Mouse (Mus musculus) embryonic facial prominence, embryonic 13.5 days (tissue): ENCODE data around the gene Arap2. TPM values are rescaled to one million over a fixed set of nuclear protein-coding genes. Genes with fewer than 3 reads are reported as not detected.

Source experiments
- ATAC-seq: fragments of 200-750 bp; cut with Nextera tagmentation; 2 replicates; pipeline ENCODE4 v1.8.0; 2017; ENCODE audit warnings: low read depth; ENCODE audit not compliant: insufficient number of reproducible peaks, insufficient read depth, low FRiP score, low TSS enrichment
- H3K27ac ChIP-seq: fragments of 300-500 bp; sonication (generic); 2 replicates; pipeline ENCODE4 v1.5.1; 2015; ENCODE audit warnings: moderate library complexity, mild to moderate bottlenecking, inconsistent platforms
- H3K27me3 ChIP-seq: fragments of 300-500 bp; sonication (generic); 2 replicates; pipeline ENCODE4 v1.6.1; 2015; ENCODE audit warnings: mild to moderate bottlenecking, inconsistent platforms
- H3K36me3 ChIP-seq: fragments of 300-500 bp; sonication (generic); 2 replicates; pipeline ENCODE4 v1.6.1; 2015; ENCODE audit warnings: mild to moderate bottlenecking, inconsistent platforms
- H3K4me1 ChIP-seq: fragments of 300-500 bp; sonication (generic); 2 replicates; pipeline ENCODE4 v1.6.1; 2015; ENCODE audit warnings: inconsistent platforms
- H3K4me2 ChIP-seq: fragments of 300-500 bp; sonication (generic); 2 replicates; pipeline ENCODE4 v1.6.1; 2015; ENCODE audit warnings: moderate library complexity, mild to moderate bottlenecking, inconsistent platforms
- H3K4me3 ChIP-seq: fragments of 300-500 bp; sonication (generic); 2 replicates; pipeline ENCODE4 v1.5.1; 2015; ENCODE audit warnings: mild to moderate bottlenecking, inconsistent platforms
- H3K9ac ChIP-seq: fragments of 300-500 bp; sonication (generic); 2 replicates; pipeline ENCODE4 v1.6.1; 2015; ENCODE audit warnings: mild to moderate bottlenecking, inconsistent platforms
- H3K9me3 ChIP-seq: fragments of 300-500 bp; sonication (generic); 2 replicates; pipeline ENCODE4 v1.6.1; 2016; ENCODE audit warnings: inconsistent platforms
- WGBS: fragments of 180-500 bp; shearing (Covaris S2); methylation state at CpG from one replicate; pipeline ENCODE4 v1.1.7; 2015; ENCODE audit warnings: mixed read lengths; 5-methylcytosine and 5-hydroxymethylcytosine counted together
- polyA plus RNA-seq: library from polyadenylated mRNA; unstranded; fragments of >200 nt; fragmentation: Nextera tagmentation; extraction: Ambion mirVana; gene quantifications from 2 replicates; pipeline ENCODE4 v1.2.1, GENCODE M21; 2015

Arap2 gene
- polyA plus RNA-seq, 1 experiment from 2014 or later = 6.2 TPM

GRCm38 (mm10) chr5:62764161-62764560, 1.8 kb downstream of the Arap2 start:
- ATAC-seq = no peak

DNA sequence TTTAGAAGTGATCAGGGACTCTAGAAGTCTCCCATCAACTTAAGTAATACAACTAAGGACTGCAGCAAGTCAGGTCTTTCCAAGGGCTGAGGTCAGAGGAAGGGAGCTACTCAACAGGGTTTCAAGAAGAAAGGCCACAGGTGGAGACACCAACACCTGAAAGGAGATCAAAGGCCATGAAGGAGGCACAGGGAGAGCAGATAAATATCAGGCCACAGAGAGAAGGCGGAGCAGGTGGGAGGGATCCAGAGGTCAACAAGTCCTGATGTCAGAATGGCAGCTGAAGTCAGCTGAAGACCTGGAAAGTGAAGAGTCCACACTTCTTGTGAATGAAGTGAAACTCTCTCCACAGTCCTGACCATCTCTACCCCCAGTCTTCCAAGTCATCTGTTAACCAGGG, 2.9 kb downstream of the Arap2 start:
- no peak overlapping the region for H3K9ac ChIP-seq
- peaks cover 9% of the 10 kb centered on the region for H3K27me3 ChIP-seq
- no peaks in the 10 kb centered on the region for H3K36me3 ChIP-seq
- no peak overlapping the region for H3K27ac ChIP-seq
- no peaks in the 10 kb centered on the region for H3K9me3 ChIP-seq
- H3K4me3 ChIP-seq = no peak overlapping the region
- 83% methylated on average over 1 of the region's 1 CpGs for WGBS
- no peak overlapping the region for H3K4me2 ChIP-seq
- H3K4me1 ChIP-seq = 0 out of 2 replicates have a peak, but pooled peaks cover 3% of the 10 kb centered on the region
- ATAC-seq = no peak

More at GRCm38 (mm10) chr5:62764161-62764560, 1.8 kb downstream of the Arap2 start:
- 0 out of 2 replicates have a peak, but pooled peaks cover 3% of the 10 kb centered on the region for H3K4me1 ChIP-seq
- WGBS = 67% methylated on average over 5 of the region's 5 CpGs
- H3K4me2 ChIP-seq = no peak overlapping the region
- no peaks in the 10 kb centered on the region for H3K9me3 ChIP-seq
- no peak overlapping the region for H3K4me3 ChIP-seq
- no peaks in the 10 kb centered on the region for H3K36me3 ChIP-seq
- H3K27me3 ChIP-seq = peaks cover 9% of the 10 kb centered on the region
- H3K9ac ChIP-seq = no peak overlapping the region
- no peak overlapping the region for H3K27ac ChIP-seq

DNA sequence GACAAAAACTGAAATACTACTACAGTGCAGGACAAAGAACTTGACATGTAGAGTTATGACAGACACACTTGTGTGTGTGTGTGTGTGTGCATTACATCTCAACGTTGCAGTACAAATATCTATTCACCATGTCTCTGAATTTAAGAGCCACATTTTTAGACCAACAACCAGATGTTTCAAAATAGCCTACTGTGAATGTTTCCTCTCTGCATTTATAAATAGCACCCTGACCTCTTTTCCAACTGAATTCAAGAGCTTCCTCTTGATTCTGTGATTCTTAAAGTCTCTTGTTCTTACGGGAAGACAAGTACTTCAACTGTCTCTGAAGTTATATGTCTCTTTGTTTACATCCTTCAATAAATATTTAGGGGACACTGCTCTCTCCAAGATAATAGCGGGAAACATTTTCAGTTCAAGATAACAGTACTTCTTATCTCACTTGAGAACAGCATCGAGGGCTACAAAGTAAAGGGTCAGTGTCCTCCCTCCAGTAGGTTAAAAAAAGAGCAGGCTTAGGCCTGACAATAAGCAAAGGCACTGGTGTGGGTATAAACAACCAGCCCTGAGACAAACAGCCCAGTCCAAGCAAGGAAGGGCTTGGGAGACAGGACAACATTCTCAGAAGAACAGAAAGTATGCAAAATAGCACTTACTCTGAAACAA, 3.5 kb downstream of the Arap2 start:
- no peak overlapping the region for H3K4me3 ChIP-seq
- H3K4me1 ChIP-seq = 0 out of 2 replicates have a peak, but pooled peaks cover 3% of the 10 kb centered on the region
- no peak overlapping the region for H3K4me2 ChIP-seq
- H3K27me3 ChIP-seq = peaks cover 9% of the 10 kb centered on the region
- H3K36me3 ChIP-seq = no peaks in the 10 kb centered on the region
- no peak for ATAC-seq
- H3K27ac ChIP-seq = no peak overlapping the region
- 62% methylated on average over 4 of the region's 4 CpGs for WGBS
- H3K9ac ChIP-seq = no peak overlapping the region
- H3K9me3 ChIP-seq = no peaks in the 10 kb centered on the region

DNA sequence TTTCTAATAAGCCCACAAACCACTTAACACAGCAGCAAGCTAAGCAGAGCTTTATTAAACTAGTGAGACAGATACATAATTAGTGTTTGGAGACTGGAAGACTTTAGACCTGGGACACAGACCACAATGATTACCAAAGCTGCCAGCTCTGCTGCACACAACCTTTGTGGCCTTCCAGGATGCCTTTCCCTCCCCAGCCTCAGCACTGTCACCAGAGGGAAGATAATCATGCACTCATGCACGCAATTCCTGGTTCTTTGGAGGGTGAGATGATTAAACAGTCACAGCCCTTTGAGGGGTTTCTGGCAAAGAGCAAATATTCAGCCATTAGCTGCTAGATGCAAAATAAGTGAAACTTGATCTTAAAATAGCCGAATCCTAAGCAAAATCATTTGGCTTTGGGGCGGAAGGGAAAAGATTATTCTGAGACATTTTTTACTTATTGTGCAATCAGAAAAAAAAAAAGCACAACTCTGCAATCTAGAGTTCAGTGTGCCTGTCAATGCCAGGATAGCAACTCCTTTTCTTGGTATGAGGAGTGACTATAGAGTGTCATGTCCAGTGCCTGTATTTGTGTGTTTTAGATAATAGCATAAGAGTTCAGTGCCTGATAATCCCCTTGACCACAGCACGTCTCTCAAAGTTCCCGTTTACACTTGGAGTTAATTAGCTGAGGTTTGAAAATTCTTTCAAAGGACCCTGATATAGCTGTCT, 5.0 kb downstream of the Arap2 start:
- 22% methylated on average over 5 of the region's 5 CpGs for WGBS
- H3K9ac ChIP-seq = no peak overlapping the region
- 0 out of 2 replicates have a peak, but pooled peaks cover 3% of the 10 kb centered on the region for H3K4me1 ChIP-seq
- no peak overlapping the region for H3K27ac ChIP-seq
- H3K4me3 ChIP-seq = no peak overlapping the region
- no peak overlapping the region for H3K4me2 ChIP-seq
- ATAC-seq = no peak
- H3K36me3 ChIP-seq = no peaks in the 10 kb centered on the region
- H3K27me3 ChIP-seq = no peaks in the 10 kb centered on the region; the same call in 1 of the 2 replicates
- H3K9me3 ChIP-seq = no peaks in the 10 kb centered on the region

- H3K4me1 ChIP-seq = 0 out of 2 replicates have a peak, but pooled peaks cover 3% of the 10 kb centered on the region
- no peak overlapping the region for H3K27ac ChIP-seq
- no peaks in the 10 kb centered on the region for H3K9me3 ChIP-seq
- H3K9ac ChIP-seq = no peak overlapping the region
- no peak overlapping the region for H3K4me3 ChIP-seq
- ATAC-seq = no peak
- no peaks in the 10 kb centered on the region for H3K36me3 ChIP-seq
- 84% methylated on average over 3 of the region's 3 CpGs for WGBS
- no peaks in the 10 kb centered on the region for H3K27me3 ChIP-seq
- H3K4me2 ChIP-seq = no peak overlapping the region
Measured at GRCm38 (mm10) chr5:62755808-62756527, 10.0 kb downstream of the Arap2 start.

- Histone ChIP-seq H3K9ac (no peak overlapping the region), H3K36me3 (no peaks in the 10 kb centered on the region), H3K27me3 (no peaks in the 10 kb centered on the region), H3K9me3 (no peaks in the 10 kb centered on the region), H3K4me2 (no peak overlapping the region), H3K4me3 (no peak overlapping the region), H3K4me1 (no peaks in the 10 kb centered on the region), H3K27ac (no peak overlapping the region)
- 76% methylated on average over 3 of the region's 3 CpGs for WGBS
- no peak for ATAC-seq
Measured at GRCm38 (mm10) chr5:62752934-62753333, 13.0 kb downstream of the Arap2 start.

- ATAC-seq = no peak
- Histone ChIP-seq H3K27me3 (no peaks in the 10 kb centered on the region), H3K9ac (no peak overlapping the region), H3K27ac (no peak overlapping the region), H3K4me1 (no peaks in the 10 kb centered on the region), H3K36me3 (no peaks in the 10 kb centered on the region), H3K4me3 (no peak overlapping the region), H3K4me2 (no peak overlapping the region), H3K9me3 (no peaks in the 10 kb centered on the region)
- 68% methylated on average over 2 of the region's 2 CpGs for WGBS
Measured at GRCm38 (mm10) chr5:62751692-62752091, 14.3 kb downstream of the Arap2 start.

DNA sequence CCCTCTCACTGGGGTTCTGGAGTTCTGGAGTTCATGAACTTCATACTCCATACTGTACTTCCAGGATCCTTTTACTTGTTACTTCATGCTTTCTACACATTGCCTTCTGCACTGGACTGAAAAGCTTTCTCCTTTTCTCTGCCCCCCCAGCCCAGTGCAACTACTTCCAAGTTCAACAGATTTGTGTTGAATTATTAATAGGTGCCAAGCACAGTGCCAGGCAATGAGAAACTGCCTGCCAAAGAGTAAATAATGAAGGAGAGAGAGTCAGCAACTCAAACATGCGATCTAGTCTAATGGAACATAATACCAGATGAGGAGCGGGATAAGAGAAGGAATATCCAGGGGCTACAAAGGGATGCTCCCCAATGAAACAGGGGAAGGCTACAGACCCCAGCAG, 17.8 kb downstream of the Arap2 start:
- Histone ChIP-seq H3K4me1 (no peaks in the 10 kb centered on the region), H3K9me3 (no peaks in the 10 kb centered on the region), H3K27ac (no peak overlapping the region), H3K9ac (no peak overlapping the region), H3K4me3 (no peak overlapping the region), H3K4me2 (no peak overlapping the region), H3K36me3 (no peaks in the 10 kb centered on the region), H3K27me3 (no peaks in the 10 kb centered on the region)
- no peak for ATAC-seq
- 88% methylated on average over 2 of the region's 2 CpGs for WGBS

DNA sequence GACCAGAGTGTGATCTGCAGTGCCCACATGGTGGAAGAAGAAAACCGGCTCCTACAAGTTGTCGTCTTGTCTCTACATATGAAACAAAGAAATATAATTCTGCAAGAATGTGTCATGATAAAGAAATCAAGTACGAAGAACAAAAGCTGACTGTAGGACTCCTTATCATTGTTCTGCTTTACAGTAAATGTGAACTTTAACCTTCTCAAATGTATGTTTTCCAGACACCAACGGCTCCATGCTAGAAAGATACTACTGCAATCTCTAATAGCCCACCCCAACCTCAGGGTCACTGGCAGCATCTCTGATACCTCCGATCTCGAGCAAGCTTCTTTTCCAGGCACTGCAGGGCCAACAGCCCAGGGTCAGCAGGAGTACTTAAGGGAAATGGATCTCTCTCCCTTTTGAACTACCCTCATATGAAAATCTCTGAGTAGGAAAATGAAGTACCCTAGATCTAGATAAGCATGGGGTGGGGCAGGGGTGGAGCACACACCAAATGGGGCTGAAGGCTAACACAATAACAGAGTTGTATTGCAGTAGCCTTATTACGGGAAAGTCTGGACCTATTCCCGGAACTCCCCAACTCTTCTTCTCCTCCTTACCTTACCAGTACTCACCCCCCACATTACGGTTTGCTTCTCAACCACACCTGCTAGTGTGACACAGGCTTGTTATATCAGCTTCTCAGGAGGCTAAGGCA, 22.6 kb downstream of the Arap2 start:
- no peaks in the 10 kb centered on the region for H3K36me3 ChIP-seq
- no peak overlapping the region for H3K4me3 ChIP-seq
- H3K27me3 ChIP-seq = no peaks in the 10 kb centered on the region
- H3K27ac ChIP-seq = no peak overlapping the region
- no peak for ATAC-seq
- no peak overlapping the region for H3K9ac ChIP-seq
- no peak overlapping the region for H3K4me2 ChIP-seq
- H3K9me3 ChIP-seq = no peaks in the 10 kb centered on the region
- H3K4me1 ChIP-seq = no peaks in the 10 kb centered on the region
- WGBS = 87% methylated on average over 9 of the region's 9 CpGs

- Histone ChIP-seq H3K4me2 (no peak overlapping the region), H3K27me3 (no peaks in the 10 kb centered on the region), H3K4me1 (no peaks in the 10 kb centered on the region), H3K9ac (no peak overlapping the region), H3K27ac (no peak overlapping the region), H3K4me3 (no peak overlapping the region), H3K36me3 (no peaks in the 10 kb centered on the region), H3K9me3 (no peaks in the 10 kb centered on the region)
- 86% methylated on average over 9 of the region's 9 CpGs for WGBS
- ATAC-seq = no peak
Measured at GRCm38 (mm10) chr5:62739451-62740415, 26.2 kb downstream of the Arap2 start.
